Mouse (Mus musculus) CH12.LX (cell line): Measurements from ENCODE around the gene Pde9a. TPM values are rescaled to one million over a fixed set of nuclear protein-coding genes. Genes with fewer than 3 reads are reported as not detected.

ENCODE experiments used
- DNase-seq: peaks from one replicate; pipeline ENCODE4 v3.0.0-alpha.2; 2013; ENCODE audit errors: extremely low read depth
- H3K27ac ChIP-seq: 2 replicates; pipeline ENCODE4 v1.5.1; 2012; ENCODE audit warnings: low read depth, mild to moderate bottlenecking, control low read depth, moderate library complexity; ENCODE audit not compliant: insufficient read depth
- H3K27me3 ChIP-seq: replicated peaks from 2 replicates; pipeline ENCODE3; 2012; ENCODE audit warnings: inconsistent platforms
- H3K36me3 ChIP-seq, 2 experiments: replicated peaks in 1 of 2; 2 replicates each; pipeline versions ENCODE3 to v1.6.1; 2012; ENCODE audit warnings: inconsistent platforms in 1 of 2, low read length in 1 of 2, mild to moderate bottlenecking in 1 of 2, mixed read lengths in 1 of 2, moderate library complexity in 1 of 2; ENCODE audit not compliant: control insufficient read depth in 1 of 2, insufficient read depth in 1 of 2
- H3K4me1 ChIP-seq, 2 experiments: 2 replicates each; pipeline ENCODE4 v1.6.1; 2012; ENCODE audit warnings: inconsistent platforms in 1 of 2, moderate library complexity in 1 of 2; ENCODE audit not compliant: insufficient read depth in 2 of 2, control insufficient read depth in 1 of 2
- H3K4me2 ChIP-seq: 2 replicates; pipeline ENCODE4 v1.6.1; 2012; ENCODE audit warnings: low read depth, mild to moderate bottlenecking, control low read depth; ENCODE audit not compliant: poor library complexity, insufficient read depth, severe bottlenecking
- H3K4me3 ChIP-seq, 3 experiments: fragments of 150-350 bp in 1 of 3; sonication (generic) in 1 of 3; replicated peaks in 1 of 3; 2 replicates each; pipeline versions ENCODE3 to v1.5.1; 2011 to 2012; ENCODE audit warnings: low read depth in 2 of 3, low read length in 2 of 3, mild to moderate bottlenecking in 2 of 3, moderate library complexity in 2 of 3, control low read depth in 1 of 3, improper control_type of control experiment in 1 of 3, inconsistent platforms in 1 of 3, mixed read lengths in 1 of 3; ENCODE audit not compliant: poor library complexity in 1 of 3
- H3K79me2 ChIP-seq: replicated peaks from 2 replicates; pipeline ENCODE4 v1.6.1; 2012; ENCODE audit warnings: mild to moderate bottlenecking, moderate library complexity; ENCODE audit not compliant: control insufficient read depth, poor library complexity, insufficient read depth, severe bottlenecking; ENCODE audit errors: extremely low read depth
- H3K9ac ChIP-seq: 2 replicates; pipeline ENCODE4 v1.6.1; 2012; ENCODE audit warnings: low read depth, mild to moderate bottlenecking, control low read depth, moderate library complexity; ENCODE audit not compliant: insufficient read depth
- H3K9me3 ChIP-seq: replicated peaks from 2 replicates; pipeline ENCODE3; 2012; ENCODE audit warnings: low read length, inconsistent platforms, mixed read lengths
- BHLHE40 ChIP-seq: IDR thresholded peaks from 2 replicates; pipeline ENCODE4 v1.6.1; 2011; ENCODE audit warnings: mild to moderate bottlenecking, low read depth, low read length, improper control_type of control experiment
- CHD2 ChIP-seq: IDR thresholded peaks from 2 replicates; pipeline ENCODE4 v1.6.1; 2011; ENCODE audit warnings: low read length, improper control_type of control experiment
- CTCF ChIP-seq, 2 experiments: IDR thresholded peaks in 1 of 2; conservative IDR thresholded peaks in 1 of 2; 2 replicates each; pipeline ENCODE4 v1.5.1; 2011 to 2012; ENCODE audit warnings: low read depth in 2 of 2, low read length in 2 of 2, improper control_type of control experiment in 1 of 2, inconsistent platforms in 1 of 2, mild to moderate bottlenecking in 1 of 2, moderate library complexity in 1 of 2
- E2F4 ChIP-seq: IDR thresholded peaks from 2 replicates; pipeline ENCODE4 v1.6.1; 2011; ENCODE audit warnings: low read depth, low read length, improper control_type of control experiment; ENCODE audit not compliant: insufficient replicate concordance
- EP300 ChIP-seq: IDR thresholded peaks from 2 replicates; pipeline ENCODE4 v1.6.1; 2011; ENCODE audit warnings: low read length, improper control_type of control experiment
- ETS1 ChIP-seq: conservative IDR thresholded peaks from 2 replicates; pipeline ENCODE4 v1.6.1; 2012; ENCODE audit warnings: low read depth, mild to moderate bottlenecking, inconsistent platforms, low read length, improper control_type of control experiment, moderate library complexity
- JUN ChIP-seq: IDR thresholded peaks from 2 replicates; pipeline ENCODE4 v1.6.1; 2011; ENCODE audit warnings: low read depth, mild to moderate bottlenecking, low read length, improper control_type of control experiment, moderate library complexity; ENCODE audit not compliant: insufficient read depth
- JUND ChIP-seq: conservative IDR thresholded peaks from 2 replicates; pipeline ENCODE4 v1.6.1; 2011; ENCODE audit warnings: low read depth, low read length, improper control_type of control experiment
- MAX ChIP-seq: IDR thresholded peaks from 2 replicates; pipeline ENCODE4 v1.6.1; 2011; ENCODE audit warnings: low read length, improper control_type of control experiment
- MAZ ChIP-seq: IDR thresholded peaks from 2 replicates; pipeline ENCODE4 v1.6.1; 2012; ENCODE audit warnings: low read depth, mild to moderate bottlenecking, inconsistent platforms, low read length, improper control_type of control experiment, moderate library complexity
- MXI1 ChIP-seq: IDR thresholded peaks from 2 replicates; pipeline ENCODE4 v1.6.1; 2011; ENCODE audit warnings: mild to moderate bottlenecking, low read depth, low read length, improper control_type of control experiment
- POLR2A ChIP-seq: IDR thresholded peaks from 2 replicates; pipeline ENCODE4 v1.6.1; 2011; ENCODE audit warnings: low read depth, mild to moderate bottlenecking, improper control_type of control experiment, low read length
- POLR2AphosphoS2 ChIP-seq: IDR thresholded peaks from 2 replicates; pipeline ENCODE4 v1.6.1; 2011; ENCODE audit warnings: low read depth, low read length, improper control_type of control experiment
- RAD21 ChIP-seq: IDR thresholded peaks from 2 replicates; pipeline ENCODE4 v1.6.1; 2011; ENCODE audit warnings: low read depth, mild to moderate bottlenecking, low read length, improper control_type of control experiment, moderate library complexity
- TBP ChIP-seq: conservative IDR thresholded peaks from 2 replicates; pipeline ENCODE4 v1.6.1; 2011; ENCODE audit warnings: low read depth, low read length, improper control_type of control experiment
- TCF12 ChIP-seq: IDR thresholded peaks from 2 replicates; pipeline ENCODE4 v1.6.1; 2014; ENCODE audit warnings: low read depth, mild to moderate bottlenecking, inconsistent platforms, low read length, improper control_type of control experiment
- UBTF ChIP-seq: IDR thresholded peaks from 2 replicates; pipeline ENCODE4 v1.6.1; 2012; ENCODE audit warnings: low read depth, mild to moderate bottlenecking, inconsistent platforms, low read length, improper control_type of control experiment, moderate library complexity
- USF2 ChIP-seq: conservative IDR thresholded peaks from 2 replicates; pipeline ENCODE4 v1.6.1; 2011; ENCODE audit warnings: low read depth, low read length, improper control_type of control experiment
- ZC3H11A ChIP-seq: IDR thresholded peaks from 2 replicates; pipeline ENCODE4 v1.6.1; 2012; ENCODE audit warnings: low read depth, mild to moderate bottlenecking, inconsistent platforms, low read length, improper control_type of control experiment
- ZNF384 ChIP-seq: IDR thresholded peaks from 2 replicates; pipeline ENCODE4 v1.6.1; 2012; ENCODE audit warnings: low read depth, low read length, improper control_type of control experiment, inconsistent platforms
- dilution Hi-C: fragments of 300-500 bp; cut with MboI; formaldehyde crosslinking; loops from 2 replicates; pipeline ENCODE4 v1.14.3; 2020; ENCODE audit warnings: low sequenced_read_pairs; ENCODE audit not compliant: extremely low pct_unique_long_range_greater_than_20kb, extremely low pct_ligation_motif_present
- in situ Hi-C: fragments of 300-500 bp; cut with MboI; formaldehyde crosslinking; loops from 3 replicates; pipeline ENCODE4 v1.14.3; 2019; ENCODE audit warnings: low sequenced_read_pairs, low pct_ligation_motif_present, low pct_unique_long_range_greater_than_20kb, mixed read lengths
- polyA plus RNA-seq: library from polyadenylated mRNA; unstranded; fragments of >175 nt; gene quantifications from 2 replicates; pipeline ENCODE4 v1.2.1, GENCODE M21; 2012; ENCODE audit warnings: low read depth; ENCODE audit not compliant: insufficient read length
- total RNA-seq, 2 experiments: library from RNA; depleted of rRNA; stranded (reverse); fragments of 300-350 nt in 1 of 2; fragments of >200 nt in 1 of 2; gene quantifications; 2 replicates each; pipeline ENCODE4 v1.2.3; 2012 to 2014

The Pde9a gene
- total and polyA plus RNA-seq, 3 experiments = not detected

DNA sequence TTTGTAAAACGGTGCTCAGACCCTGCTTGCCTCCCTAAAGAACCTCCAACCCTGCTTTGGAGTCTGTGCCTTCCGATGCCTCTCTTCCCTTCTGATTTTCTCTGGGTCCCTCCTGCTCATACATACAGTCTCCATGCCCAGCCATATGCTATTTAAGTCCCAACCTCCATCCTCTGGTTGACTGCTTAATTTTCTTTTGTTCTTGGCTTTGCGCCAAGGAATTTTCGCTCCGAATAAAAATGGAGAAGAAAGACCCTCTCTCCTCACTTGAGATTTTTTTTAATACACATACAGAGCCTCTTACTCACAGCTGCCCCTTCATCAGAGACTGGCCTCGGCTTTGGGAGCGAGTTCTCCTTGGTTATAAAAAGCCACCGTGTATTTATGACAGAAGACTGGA, 16.7 kb downstream of the Pde9a start:
- no peaks in the 10 kb centered on the region for H3K4me1 ChIP-seq
- H3K27me3 ChIP-seq = peaks cover 41% of the 10 kb centered on the region
- in situ Hi-C loops (no loop called here), dilution Hi-C loops (no loop called here)
- no peaks in the 10 kb centered on the region for H3K36me3 ChIP-seq
- no peak overlapping the region for H3K4me3 ChIP-seq
- no peak overlapping the region for H3K27ac ChIP-seq
- no peak overlapping the region for H3K4me2 ChIP-seq
- H3K9ac ChIP-seq = no peak overlapping the region
- no peak for TF ChIP-seq CHD2
- no peak for TF ChIP-seq ETS1
- TF ChIP-seq MAX = no peak
- no peak for TF ChIP-seq EP300
- no peak for TF ChIP-seq JUND
- TF ChIP-seq UBTF = no peak
- no peak for TF ChIP-seq RAD21
- TF ChIP-seq CTCF (conservative IDR thresholded peaks at IDR 0.05 in 1 of 2, IDR thresholded peaks at IDR 0.05 in 1 of 2; ENCODE audit: low read depth in 2 of 2, low read length in 2 of 2) = no peak
- TF ChIP-seq BHLHE40 = no peak
- no peak for TF ChIP-seq POLR2A
- no peak for TF ChIP-seq ZC3H11A
- no peak for DNase-seq
- H3K79me2 ChIP-seq = no peaks in the 10 kb centered on the region
- peaks cover 2% of the 10 kb centered on the region for H3K9me3 ChIP-seq

DNA sequence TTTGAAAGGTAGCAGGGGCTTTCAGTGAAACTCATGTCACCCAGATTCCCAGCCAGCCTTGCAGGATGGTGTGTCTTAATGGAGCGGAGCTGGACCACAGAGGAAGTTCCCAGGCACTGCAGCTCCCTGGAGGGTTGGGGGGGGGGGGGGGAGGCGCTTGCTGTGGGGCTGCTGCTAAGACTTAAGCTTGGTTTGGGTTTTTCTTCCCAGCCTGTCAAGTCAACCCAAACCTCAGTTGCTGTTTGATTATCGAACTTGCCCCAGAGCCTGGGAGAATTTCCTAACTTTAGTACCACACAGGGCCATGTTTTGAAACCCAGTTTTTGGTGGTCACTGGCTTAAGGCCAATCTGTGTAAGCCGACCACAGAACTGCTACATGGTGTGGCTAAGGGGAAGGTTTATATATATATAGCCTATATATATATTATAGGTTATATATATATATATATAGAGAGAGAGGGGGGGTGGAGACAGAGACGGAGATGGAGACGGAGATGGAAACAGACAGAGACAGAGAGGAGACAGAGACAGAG, 19.8 kb downstream of the Pde9a start:
- Histone ChIP-seq H3K4me1 (peaks cover 0 to 6% of the 10 kb centered on the region in 2 experiments; a peak in 1 of 4 replicates), H3K4me3 (no peak overlapping the region), H3K27ac (no peak overlapping the region), H3K27me3 (peaks cover 21% of the 10 kb centered on the region), H3K4me2 (no peak overlapping the region), H3K9ac (no peak overlapping the region), H3K9me3 (peaks cover 2% of the 10 kb centered on the region), H3K36me3 (no peaks in the 10 kb centered on the region), H3K79me2 (no peaks in the 10 kb centered on the region)
- DNase-seq = no peak
- in situ Hi-C loops (no loop called here), dilution Hi-C loops (no loop called here)
- no peak for TF ChIP-seq TBP
- TF ChIP-seq POLR2A = no peak
- TF ChIP-seq MXI1 = no peak
- no peak for TF ChIP-seq CTCF (conservative IDR thresholded peaks at IDR 0.05 in 1 of 2, IDR thresholded peaks at IDR 0.05 in 1 of 2; ENCODE audit: low read depth in 2 of 2, low read length in 2 of 2)

DNA sequence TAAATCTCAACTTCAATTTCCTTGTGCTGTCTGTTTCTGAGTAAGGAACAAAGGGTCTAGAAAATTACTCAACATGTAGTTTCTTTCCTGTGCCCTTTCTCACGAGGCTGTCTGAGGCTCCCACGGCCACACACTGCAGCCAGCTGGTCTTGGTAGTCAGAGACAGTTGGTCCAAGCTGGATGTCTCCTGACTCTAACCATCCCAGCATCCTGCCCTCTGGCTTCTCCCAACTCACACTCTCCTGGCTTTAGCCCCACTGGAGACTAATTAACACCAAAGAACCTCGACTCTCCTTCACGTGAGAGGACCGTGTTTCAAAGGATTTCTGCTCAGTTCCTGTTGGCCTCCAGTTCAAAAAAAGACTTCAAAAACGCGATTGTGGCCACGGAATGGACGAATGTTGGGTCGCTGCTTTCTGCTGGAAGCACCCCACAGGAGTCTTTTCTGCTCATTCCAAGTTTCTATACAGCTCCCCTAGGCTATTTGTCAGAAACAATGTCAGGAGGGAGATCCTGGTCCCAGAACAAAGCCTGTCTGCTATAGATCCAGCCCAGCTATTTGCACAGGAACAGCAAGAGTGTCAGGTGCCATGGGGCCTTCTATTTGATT, 23.8 kb downstream of the Pde9a start:
- dilution Hi-C loops = no loop called here

More for the DNA sequence above, 23.8 kb downstream of the Pde9a start:
- no peak for DNase-seq
- Histone ChIP-seq H3K4me3 (no peak overlapping the region), H3K9me3 (peaks cover 2% of the 10 kb centered on the region)
- no peak for TF ChIP-seq E2F4
- TF ChIP-seq USF2 = no peak
- TF ChIP-seq JUN = no peak
- TF ChIP-seq CHD2 = no peak
- no peak for TF ChIP-seq BHLHE40
- no peak for TF ChIP-seq ZNF384
- no peak for TF ChIP-seq UBTF
- no peak for TF ChIP-seq RAD21
- no peak for TF ChIP-seq JUND
- TF ChIP-seq MXI1 = no peak
- TF ChIP-seq POLR2AphosphoS2 = no peak
- TF ChIP-seq TCF12 = no peak
- TF ChIP-seq MAZ = no peak
- TF ChIP-seq TBP = no peak
- TF ChIP-seq, all 38 proteins: peak for 0
- Histone ChIP-seq H3K27me3 (peaks cover 15% of the 10 kb centered on the region), H3K9ac (no peak overlapping the region), H3K36me3 (no peaks in the 10 kb centered on the region), H3K27ac (no peak overlapping the region), H3K4me2 (no peak overlapping the region), H3K4me1 (peaks cover 0 to 6% of the 10 kb centered on the region in 2 experiments; a peak in 1 of 4 replicates), H3K79me2 (no peaks in the 10 kb centered on the region)
- in situ Hi-C loops = no loop called here
